Mouse (Mus musculus) adrenal gland, adult 8-10 months (tissue): ENCODE data around the gene Tmem189. TPM values are rescaled to one million over a fixed set of nuclear protein-coding genes. Genes with fewer than 3 reads are reported as not detected.

ENCODE experiments used
- DNase-seq: peaks from one replicate; pipeline ENCODE4 v3.0.0; 2022
- total RNA-seq, 4 experiments: library from RNA; stranded (reverse); gene quantifications; 2 replicates each; pipeline ENCODE4 v1.2.4; 2022

Gene Tmem189
- total RNA-seq, 4 experiments from 2014 or later: 25.5 to 32.1 (median 28.5) TPM

- DNase-seq: no peak
Measured at GRCm38 (mm10) chr2:167700018-167700417, 10.4 kb upstream of the Tmem189 start.

DNA sequence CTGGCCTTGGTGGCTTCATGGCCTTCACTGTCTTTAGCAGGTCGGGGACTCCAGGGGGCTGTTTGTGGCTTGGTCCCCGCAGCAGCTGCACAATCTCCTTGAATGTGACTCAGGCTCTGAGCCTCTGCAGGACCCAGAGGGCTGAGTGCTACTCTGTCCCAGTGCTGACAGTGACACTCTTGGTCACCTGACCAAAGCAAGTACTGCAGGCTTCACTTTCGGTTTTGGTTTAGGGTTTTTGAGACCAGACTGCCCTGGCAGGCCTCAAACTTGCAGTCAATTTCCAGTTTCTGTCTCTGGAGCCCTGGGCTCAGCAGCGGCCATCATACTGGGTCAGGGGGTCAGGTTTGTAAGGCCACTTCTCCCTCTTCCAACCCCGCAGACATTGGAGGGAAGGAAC lies 8.3 kb upstream of the Tmem189 start:
- DNase-seq: peak; percentile 85

DNA sequence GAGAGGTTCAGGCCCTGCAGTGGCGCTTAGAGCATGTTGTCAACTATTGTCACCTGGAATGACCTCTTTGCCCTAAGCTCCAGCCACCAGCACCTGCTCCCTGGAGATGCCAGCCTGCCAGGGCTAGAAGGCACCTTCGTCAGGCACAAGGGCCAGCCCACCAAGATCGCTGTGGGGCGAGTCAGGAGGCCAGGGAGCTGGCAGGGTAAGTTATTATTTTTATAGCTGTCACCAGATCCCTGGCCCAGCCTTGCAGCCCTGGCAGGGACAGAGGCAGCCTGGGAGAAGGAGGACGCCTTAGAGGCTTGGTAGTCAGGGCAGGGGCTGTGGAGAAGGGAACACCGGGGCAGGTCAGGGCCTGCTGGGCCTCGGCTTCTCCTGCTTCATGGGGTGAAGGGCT lies 6.5 kb upstream of the Tmem189 start:
- DNase-seq: no peak

GRCm38 (mm10) chr2:167695491-167695890 lies 5.9 kb upstream of the Tmem189 start:
- DNase-seq: no peak

DNA sequence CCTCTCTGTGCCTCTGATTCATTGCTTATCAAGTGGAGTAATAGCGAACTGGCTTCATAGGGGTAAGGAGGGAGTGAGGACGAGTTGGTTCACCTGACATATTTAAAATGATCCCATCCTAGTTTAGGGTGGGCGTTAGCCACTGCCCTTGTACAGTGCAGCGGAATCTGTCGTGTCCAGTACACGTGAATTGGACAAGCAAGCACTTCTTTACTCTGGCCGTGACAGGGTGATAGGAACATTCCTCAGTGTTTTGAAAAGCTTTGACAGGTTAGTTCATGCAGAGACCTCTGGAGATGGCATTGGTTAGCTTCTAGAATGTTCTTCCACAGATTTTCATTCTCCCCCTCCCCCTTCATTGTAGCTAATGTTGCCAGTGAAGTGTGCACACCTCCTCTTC lies 5.3 kb upstream of the Tmem189 start:
- no peak for DNase-seq

DNA sequence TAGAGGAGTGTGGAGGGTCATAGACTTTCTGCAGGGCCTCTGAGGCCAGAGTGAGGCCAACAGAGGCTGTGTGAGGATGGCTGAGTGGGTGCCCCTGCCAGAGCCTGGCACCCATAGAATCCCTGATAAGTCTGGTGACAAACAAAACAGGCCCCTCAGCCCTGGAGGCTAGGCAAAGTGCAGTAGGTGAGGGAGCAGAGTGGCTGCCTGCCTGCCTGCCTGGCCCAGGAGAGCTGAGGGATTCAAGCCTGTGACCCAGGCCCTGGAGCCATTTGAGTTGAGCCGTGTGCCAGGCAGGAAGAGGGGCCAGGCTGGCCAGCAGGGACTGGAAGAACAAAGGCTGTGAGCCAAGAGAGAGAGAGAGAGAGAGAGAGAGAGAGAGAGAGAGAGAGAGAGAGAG lies 4.6 kb upstream of the Tmem189 start:
- no peak for DNase-seq

DNA sequence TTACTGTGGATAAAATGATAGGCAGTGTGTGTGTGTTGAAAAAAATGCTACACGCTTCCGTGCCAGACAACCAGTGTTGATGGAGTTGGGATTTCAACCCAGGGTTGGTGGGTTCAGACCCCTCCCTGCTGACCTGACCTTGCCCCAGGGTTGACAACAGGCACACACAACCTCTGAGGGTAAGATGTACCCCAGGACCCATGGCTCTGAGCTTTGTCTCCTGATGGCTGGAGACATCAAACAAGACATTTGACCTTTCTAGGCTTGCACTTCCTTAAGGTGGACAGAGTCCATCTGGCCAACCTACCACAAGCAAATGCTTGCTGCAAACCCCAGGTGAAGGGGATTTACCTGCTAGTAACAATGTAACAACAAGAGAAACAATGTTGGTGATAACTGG lies 3.9 kb upstream of the Tmem189 start:
- no peak for DNase-seq

DNA sequence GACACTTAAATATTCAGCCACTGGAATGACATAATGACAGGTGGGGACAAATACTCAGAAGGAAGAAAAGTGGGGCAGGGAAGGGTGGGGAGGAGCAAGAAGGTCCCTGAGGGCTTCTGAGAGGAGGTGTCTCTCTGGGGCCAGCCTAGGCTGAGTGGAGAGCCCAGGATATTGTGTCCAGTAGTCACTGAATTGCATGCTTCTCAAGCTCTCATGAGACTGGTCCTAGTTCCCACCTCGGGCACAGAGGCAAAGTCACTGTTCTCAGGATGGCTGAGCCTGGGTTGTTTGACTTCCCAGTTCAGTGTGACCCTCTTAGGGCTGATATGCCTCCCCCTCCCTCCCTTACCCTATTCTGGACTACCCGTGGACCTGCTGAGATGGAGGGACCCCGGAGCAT lies 3.2 kb upstream of the Tmem189 start:
- no peak for DNase-seq

- DNase-seq: no peak
Measured at GRCm38 (mm10) chr2:167691871-167692661, 2.4 kb upstream of the Tmem189 start.

GRCm38 (mm10) chr2:167691410-167691809 lies 1.8 kb upstream of the Tmem189 start:
- DNase-seq: no peak

- DNase-seq: no peak
Measured at GRCm38 (mm10) chr2:167690962-167691311, 1.3 kb upstream of the Tmem189 start.

- DNase-seq: no peak
Measured at GRCm38 (mm10) chr2:167690219-167690961, 768 bp upstream of the Tmem189 start.

DNA sequence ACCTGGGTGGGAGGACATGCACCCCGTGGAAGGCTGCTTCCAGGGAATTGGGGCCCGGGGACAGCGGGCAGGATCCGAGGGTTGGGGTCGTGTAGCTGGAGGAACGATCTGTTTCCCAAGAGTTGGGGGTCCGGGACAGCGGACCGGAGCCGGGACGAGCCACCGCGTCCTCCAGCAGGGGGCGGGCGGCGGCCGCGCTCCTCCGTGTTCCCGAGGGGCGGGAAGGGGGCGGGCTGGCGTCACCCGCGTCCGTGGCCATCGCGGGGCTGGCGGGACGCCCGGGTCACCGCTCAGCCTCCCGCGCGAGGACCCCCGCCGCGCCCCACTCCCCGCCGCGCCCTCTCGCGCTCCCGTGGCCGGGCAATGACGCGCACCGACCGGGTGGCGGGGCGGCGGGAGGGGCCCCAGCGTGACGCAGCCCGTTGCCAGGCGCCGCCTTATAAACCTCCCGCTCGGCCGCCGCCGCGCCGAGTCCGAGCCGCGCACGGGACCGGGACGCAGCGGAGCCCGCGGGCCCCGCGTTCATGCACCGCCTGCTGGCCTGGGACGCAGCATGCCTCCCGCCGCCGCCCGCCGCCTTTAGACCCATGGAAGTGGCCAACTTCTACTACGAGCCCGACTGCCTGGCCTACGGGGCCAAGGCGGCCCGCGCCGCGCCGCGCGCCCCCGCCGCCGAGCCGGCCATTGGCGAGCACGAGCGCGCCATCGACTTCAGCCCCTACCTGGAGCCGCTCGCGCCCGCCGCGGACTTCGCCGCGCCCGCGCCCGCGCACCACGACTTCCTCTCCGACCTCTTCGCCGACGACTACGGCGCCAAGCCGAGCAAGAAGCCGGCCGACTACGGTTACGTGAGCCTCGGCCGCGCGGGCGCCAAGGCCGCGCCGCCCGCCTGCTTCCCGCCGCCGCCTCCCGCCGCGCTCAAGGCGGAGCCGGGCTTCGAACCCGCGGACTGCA lies 847 bp downstream of the Tmem189 start, which contains the start of gene Cebpb:
Gene Cebpb, plus strand, starts transcription at position 418 of the 954 bp plus-strand sequence.
- DNase-seq: peak; percentile 86

DNA sequence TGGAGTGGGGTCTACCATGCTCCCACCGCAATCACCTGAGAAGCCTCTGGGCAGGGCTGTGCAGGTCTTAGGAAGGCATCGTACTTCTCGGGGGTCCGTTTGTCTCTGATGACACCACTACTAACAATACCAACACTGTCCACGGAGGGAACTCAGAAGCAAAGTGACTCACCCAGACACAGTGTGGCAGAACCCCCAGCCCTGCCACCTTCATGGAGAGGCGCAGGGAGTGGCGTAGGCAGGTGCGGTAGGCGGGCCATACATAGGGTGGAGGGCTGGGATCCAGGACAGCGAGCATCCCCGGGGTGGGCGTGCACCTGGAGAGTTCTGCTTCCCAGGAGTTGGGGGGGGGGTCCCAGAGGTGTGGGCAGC lies 1.5 kb downstream of the Tmem189 start:
- peak; percentile 79 for DNase-seq

GRCm38 (mm10) chr2:167687651-167688101 lies 1.9 kb downstream of the Tmem189 start:
- peak; percentile 92 for DNase-seq

DNA sequence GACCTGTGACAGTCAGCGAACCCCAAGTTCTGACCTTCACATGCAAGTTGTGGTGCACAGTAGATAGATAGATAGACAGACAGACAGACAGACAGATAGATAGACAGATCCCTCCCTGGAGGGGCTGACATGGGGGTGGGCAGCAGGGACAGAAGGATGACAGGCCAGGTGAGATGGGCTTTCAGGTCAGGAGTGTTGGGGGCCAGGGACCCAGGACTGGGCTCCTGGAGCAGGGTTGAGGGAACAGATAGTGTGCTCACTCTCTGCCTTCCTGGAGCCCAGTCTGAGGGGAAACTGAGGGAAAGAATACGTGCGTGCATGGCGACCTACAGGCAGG lies 2.4 kb downstream of the Tmem189 start:
- no peak for DNase-seq

GRCm38 (mm10) chr2:167686382-167687249 lies 3.0 kb downstream of the Tmem189 start:
- DNase-seq: peak; percentile 80

GRCm38 (mm10) chr2:167685865-167686264 lies 3.8 kb downstream of the Tmem189 start:
- DNase-seq: no peak

DNA sequence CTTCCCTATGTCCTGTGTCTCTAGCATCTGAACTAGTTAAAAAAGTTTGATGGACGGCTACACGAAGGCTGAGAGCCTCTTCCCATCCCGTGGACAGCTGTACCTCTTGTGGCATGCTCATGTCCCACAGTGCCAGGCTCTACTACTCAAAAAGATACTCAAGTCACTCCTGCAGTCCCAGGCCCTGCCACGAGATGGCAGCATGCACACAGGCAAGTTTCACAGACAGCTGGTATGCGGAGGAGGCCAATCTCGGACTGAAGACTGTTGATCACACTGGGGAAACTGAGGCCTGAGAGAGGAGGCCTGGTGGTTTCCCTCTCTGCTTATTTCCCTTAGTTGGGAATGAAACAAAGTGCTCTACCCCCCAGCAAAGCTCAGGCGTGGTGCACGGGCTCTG lies 4.5 kb downstream of the Tmem189 start:
- peak; percentile 92 for DNase-seq

DNA sequence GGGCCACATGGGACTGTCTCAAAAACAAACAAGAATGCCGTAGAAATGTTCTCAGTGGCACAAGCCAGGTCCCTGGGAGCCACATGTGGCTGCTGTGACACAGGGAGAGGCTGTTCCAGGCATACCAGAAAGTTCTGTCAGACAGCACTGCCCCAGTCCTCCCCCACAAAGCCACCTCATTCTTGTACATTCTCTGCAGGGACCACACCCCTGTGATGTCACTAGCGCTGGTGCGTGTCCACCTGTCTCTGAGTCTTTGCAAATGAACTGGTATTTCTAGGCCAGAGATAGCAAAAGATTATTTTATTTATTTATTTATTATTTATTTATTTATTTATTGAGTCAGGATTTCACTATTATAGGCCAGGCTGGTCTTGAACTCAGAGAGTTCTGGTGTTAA lies 5.9 kb downstream of the Tmem189 start:
- no peak for DNase-seq

GRCm38 (mm10) chr2:167680657-167681056 lies 9.0 kb downstream of the Tmem189 start:
- DNase-seq: no peak

DNA sequence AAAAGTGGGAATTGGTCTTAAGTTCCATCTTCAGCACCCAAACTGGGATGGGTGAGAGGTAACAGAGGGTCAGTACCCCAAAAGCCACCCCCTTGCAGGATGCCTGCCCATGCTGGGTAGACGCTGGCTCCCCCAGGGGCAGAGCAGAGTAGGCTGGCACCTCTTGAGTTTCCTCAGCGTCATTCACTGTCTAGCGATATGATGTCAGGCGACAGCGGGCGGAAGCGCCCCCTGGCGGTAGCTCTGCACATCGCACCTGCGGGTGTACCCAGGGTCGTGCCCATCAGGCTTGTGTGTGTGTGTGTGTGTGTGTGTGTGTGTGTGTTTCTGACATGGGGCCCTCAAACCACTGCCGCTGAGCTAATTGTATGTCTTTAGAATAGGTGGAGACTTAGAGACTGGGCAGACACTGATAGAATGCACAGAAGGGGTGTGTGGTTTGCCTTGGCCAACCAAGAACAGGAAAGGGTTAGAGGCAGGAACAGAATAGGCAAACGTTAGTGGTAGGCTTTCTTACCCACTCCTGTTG lies 9.7 kb downstream of the Tmem189 start:
- DNase-seq: no peak
